Mouse (Mus musculus): Measurements from ENCODE around the gene Cul4a.

The Cul4a gene

DNA sequence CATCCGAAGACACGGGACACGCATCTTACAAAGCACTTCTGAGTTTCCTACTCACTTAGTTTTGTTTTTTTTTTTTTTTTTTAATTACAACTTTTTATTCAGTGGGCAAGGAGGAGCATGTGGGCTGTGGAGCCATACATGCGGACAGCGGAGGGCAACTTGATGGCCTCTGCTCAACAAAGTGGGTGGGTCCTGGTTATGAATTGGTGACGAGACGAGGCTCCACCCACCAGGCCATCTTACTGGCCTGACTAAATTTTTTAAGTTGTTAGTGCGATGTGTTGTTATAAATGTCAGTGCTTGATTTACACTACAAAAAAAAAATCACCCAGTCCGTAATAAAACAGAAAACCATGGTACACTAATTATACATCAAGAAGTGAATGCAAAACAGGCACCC is 75.0 kb downstream of the Cul4a start:
- no peak for DNase-seq

GRCm38 (mm10) chr8:13180911-13181690 is 75.7 kb downstream of the Cul4a start:
- DNase-seq: no peak

GRCm38 (mm10) chr8:13181691-13181976 is 76.2 kb downstream of the Cul4a start:
- no peak for DNase-seq

- no peak for DNase-seq
These were observed 81.4 kb downstream of the Cul4a start for GRCm38 (mm10) chr8:13186819-13187218.

DNA sequence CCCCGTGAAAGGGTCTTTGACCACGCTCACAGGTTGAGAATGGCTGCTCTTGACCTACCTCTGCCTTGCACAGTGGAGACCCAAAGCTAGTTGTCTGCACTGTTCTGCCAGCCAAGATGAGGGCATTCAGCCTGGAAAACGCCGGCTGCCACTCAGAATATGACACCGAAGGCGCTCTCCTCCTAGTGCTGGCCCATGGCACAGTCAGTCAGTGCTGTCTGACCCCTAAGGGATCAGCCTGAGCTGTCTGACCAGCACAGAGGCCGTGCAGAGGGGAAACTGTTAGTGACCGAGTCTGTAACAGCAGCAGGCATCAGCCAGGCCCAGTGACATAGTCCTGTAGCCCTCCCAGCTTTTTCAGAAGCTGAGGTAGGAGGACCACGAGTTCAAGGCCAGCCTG is 81.8 kb downstream of the Cul4a start:
- DNase-seq: no peak

DNA sequence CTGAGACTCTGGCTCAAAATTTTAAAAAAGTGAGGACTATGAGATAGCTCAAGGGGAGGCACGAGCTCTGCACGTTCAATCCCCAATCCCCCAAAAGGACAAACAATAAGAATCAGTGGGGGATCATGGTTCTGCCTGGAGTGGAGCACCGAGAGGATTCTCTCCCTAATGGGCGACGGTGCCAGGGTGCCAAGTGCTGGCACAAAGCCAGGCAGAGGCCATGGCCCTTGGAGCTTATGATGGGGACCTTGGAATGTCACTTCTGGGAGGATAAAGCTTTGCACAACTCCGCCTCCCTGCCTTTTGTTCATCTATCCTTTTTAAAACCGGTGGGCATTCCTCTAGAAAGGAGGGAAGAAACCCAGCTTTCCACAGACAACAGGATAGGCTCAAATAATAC is 82.2 kb downstream of the Cul4a start:
- DNase-seq: no peak

- DNase-seq: no peak
These were observed 82.7 kb downstream of the Cul4a start for GRCm38 (mm10) chr8:13188052-13188555.

- DNase-seq: no peak
These were observed 83.4 kb downstream of the Cul4a start for GRCm38 (mm10) chr8:13188857-13189256.

DNA sequence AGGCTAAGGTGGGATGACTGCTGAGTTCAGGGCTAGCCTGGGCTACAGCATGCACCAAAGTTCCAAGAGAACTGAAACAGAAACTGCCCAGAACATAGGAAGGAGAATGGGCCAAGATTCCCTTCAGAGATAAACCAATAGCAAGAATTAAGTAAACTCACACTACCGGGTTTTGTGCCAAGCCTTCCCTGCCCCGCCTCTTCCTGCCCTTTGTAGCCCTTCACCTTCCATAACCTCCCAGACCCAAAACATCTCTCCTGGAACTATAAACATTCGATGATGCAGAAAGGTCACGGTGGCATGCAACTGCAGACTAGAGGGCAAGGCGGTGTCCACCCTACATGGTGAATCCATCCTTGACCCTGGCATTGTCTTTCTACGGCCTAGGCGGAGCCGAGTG is 84.8 kb downstream of the Cul4a start:
- no peak for DNase-seq

- no peak for DNase-seq
These were observed 89.4 kb downstream of the Cul4a start for GRCm38 (mm10) chr8:13194818-13195217.

DNA sequence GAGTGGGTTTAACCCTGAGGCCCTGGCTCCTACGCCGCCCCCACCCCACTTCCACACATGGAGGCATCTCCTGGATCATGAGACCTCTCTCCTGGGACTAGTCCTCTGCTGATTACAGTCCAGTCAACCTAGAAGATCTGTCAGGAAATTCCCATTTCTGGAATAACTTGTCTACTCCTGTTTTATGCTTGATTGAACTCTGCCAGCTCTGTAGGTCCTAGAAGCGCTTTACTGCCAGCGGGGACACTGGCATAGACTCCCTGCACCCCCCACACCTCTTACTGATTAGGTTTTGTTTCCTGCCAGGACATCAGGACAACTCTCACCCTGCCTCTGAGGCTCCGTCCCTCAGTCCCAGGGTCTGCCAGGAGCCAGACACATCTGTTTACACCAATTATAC is 92.1 kb downstream of the Cul4a start:
- no peak for DNase-seq

Data from right cerebral cortex, adult 18-20 months (tissue).